35 mouse cellular contexts compared by ENCODE assay signal in genomic region chr5:104294201-104294600, GRCm38 (mm10). TPM values are rescaled to one million over a fixed set of nuclear protein-coding genes. Genes with fewer than 3 reads are reported as not detected.
A peak's percentile ranks its signal among the peaks of the same experiment; 100 is the strongest.
DNase-seq lines count a peak whose midpoint lies in the region; ATAC-seq lines count a peak whose summit lies in the region.
"Had no signal": no experiment of that assay in that cellular context is flagged by ENCODE, and none has a peak within 500 bp of the region (broad histone marks: within the 10 kb centered on the region; RNA-seq: fewer than 3 reads in every experiment).

No protein-coding gene starts in this region.

- H3K27ac ChIP-seq in embryonic facial prominence, embryonic 10.5 days (replicated peaks) = no peak overlapping the region
- no peak overlapping the region for H3K27ac ChIP-seq in midbrain, embryonic 16.5 days (ENCODE audit: low read length)
- H3K27ac ChIP-seq: embryonic facial prominence, embryonic 12.5 days; forebrain, embryonic 12.5 days; forebrain, embryonic 15.5 days; heart, adult 2 months; hindbrain, embryonic 12.5 days; hindbrain, embryonic 15.5 days had no signal

- peak; percentile 5 for DNase-seq in 3T3-L1 (ENCODE audit: low read depth, low spot score)
- peak; percentile 60 for DNase-seq in embryo, embryonic 10.5 days (ENCODE audit: low spot score)
- DNase-seq in embryonic facial prominence, embryonic 10.5 days (ENCODE audit: low spot score) = peak; percentile 58
- peak; percentile 33 for DNase-seq in forelimb bud, embryonic 11.5 days (ENCODE audit: low read depth, low spot score)
- no peak for DNase-seq in left cerebral cortex, adult 9 months (ENCODE audit: low spot score in 2 of 2)
- no peak for DNase-seq in heart, adult 8-10 months (ENCODE audit: low spot score)
- DNase-seq: adrenal gland, adult 2 months; adrenal gland, postnatal 14 days; cerebellum, adult 11 months; cerebellum, adult 2 months; cerebellum, adult 9-11 months; cerebellum, postnatal 25 days; gastrocnemius, postnatal 10 days; gastrocnemius, postnatal 36 days; heart, adult 2 months had no signal

- H3K36me3 ChIP-seq in embryonic facial prominence, embryonic 10.5 days (replicated peaks) = no peaks in the 10 kb centered on the region
- H3K36me3 ChIP-seq in midbrain, embryonic 16.5 days (ENCODE audit: control insufficient read depth, insufficient read depth, low read length) = no peaks in the 10 kb centered on the region
- H3K36me3 ChIP-seq: embryonic facial prominence, embryonic 12.5 days; forebrain, embryonic 12.5 days; forebrain, embryonic 15.5 days; hindbrain, embryonic 12.5 days; hindbrain, embryonic 15.5 days had no signal

- no peaks in the 10 kb centered on the region for H3K27me3 ChIP-seq in embryonic facial prominence, embryonic 10.5 days (replicated peaks; ENCODE audit: low read depth, poor library complexity, severe bottlenecking)
- H3K27me3 ChIP-seq in midbrain, embryonic 16.5 days (ENCODE audit: control insufficient read depth, insufficient read depth, low read depth, low read length) = no peaks in the 10 kb centered on the region
- H3K27me3 ChIP-seq: embryonic facial prominence, embryonic 12.5 days; forebrain, embryonic 12.5 days; forebrain, embryonic 15.5 days; hindbrain, embryonic 12.5 days; hindbrain, embryonic 15.5 days had no signal

- no peak overlapping the region for H3K9ac ChIP-seq in midbrain, embryonic 16.5 days (ENCODE audit: low read depth, low read length)
- H3K9ac ChIP-seq: embryonic facial prominence, embryonic 12.5 days; forebrain, embryonic 12.5 days; forebrain, embryonic 15.5 days; hindbrain, embryonic 12.5 days; hindbrain, embryonic 15.5 days had no signal

- H3K4me3 ChIP-seq in embryonic facial prominence, embryonic 10.5 days = no peak overlapping the region
- no peak overlapping the region for H3K4me3 ChIP-seq in midbrain, embryonic 16.5 days (ENCODE audit: low read depth, low read length)
- H3K4me3 ChIP-seq: embryonic facial prominence, embryonic 12.5 days; erythroblast, embryonic 14.5 days; forebrain, embryonic 12.5 days; forebrain, embryonic 15.5 days; heart, adult 2 months; hindbrain, embryonic 12.5 days; hindbrain, embryonic 15.5 days had no signal

- H3K4me2 ChIP-seq in midbrain, embryonic 16.5 days (ENCODE audit: low read length) = no peak overlapping the region
- H3K4me2 ChIP-seq: embryonic facial prominence, embryonic 12.5 days; forebrain, embryonic 12.5 days; forebrain, embryonic 15.5 days; heart, embryonic 11.5 days; hindbrain, embryonic 12.5 days; hindbrain, embryonic 15.5 days had no signal

- peaks cover 6% of the 10 kb centered on the region for H3K4me1 ChIP-seq in embryonic facial prominence, embryonic 10.5 days
- no peaks in the 10 kb centered on the region for H3K4me1 ChIP-seq in midbrain, embryonic 16.5 days (ENCODE audit: control insufficient read depth, insufficient read depth, low read length)
- H3K4me1 ChIP-seq: hindbrain, embryonic 12.5 days; hindbrain, embryonic 15.5 days had no signal

- no peaks in the 10 kb centered on the region for H3K9me3 ChIP-seq in embryonic facial prominence, embryonic 10.5 days
- H3K9me3 ChIP-seq in midbrain, embryonic 16.5 days (replicated peaks; ENCODE audit: control insufficient read depth, low read length, poor library complexity, severe bottlenecking) = no peaks in the 10 kb centered on the region
- H3K9me3 ChIP-seq: embryonic facial prominence, embryonic 12.5 days; forebrain, embryonic 12.5 days; forebrain, embryonic 15.5 days; hindbrain, embryonic 15.5 days had no signal

- ATAC-seq in midbrain, embryonic 16.5 days = no peak
- ATAC-seq: CD4-positive, CD25-positive, alpha-beta regulatory T cell, adult 4 months; forebrain, embryonic 15.5 days had no signal

- WGBS in embryonic facial prominence, embryonic 10.5 days = 44% methylated on average over 6 of the region's 6 CpGs
- WGBS in midbrain, embryonic 16.5 days = 79% methylated on average over 6 of the region's 6 CpGs

RNA-seq across cellular contexts. Expression of gene Ibsp, which starts 4.8 kb away (rescaled TPM):
- polyA plus RNA-seq in embryonic facial prominence, embryonic 10.5 days (2016; fragmentation: Nextera tagmentation; extraction: Ambion mirVana) = 0.20 and 0.28 TPM in 2 replicates
- polyA plus RNA-seq in midbrain, embryonic 16.5 days (2015; fragmentation: Nextera tagmentation; extraction: Ambion mirVana) = 1.0 and 9.2 TPM in 2 replicates
- not detected for total RNA-seq in heart, adult 8-10 months (2022)
- total RNA-seq: adrenal gland, postnatal 14 days; common myeloid progenitor, adult 5-6 weeks; gastrocnemius, adult 18-20 months; gastrocnemius, postnatal 36 days; heart, adult 2 months; heart, postnatal 25 days; MEL had no signal
- polyA plus RNA-seq: adrenal gland, adult 2 months; C2C12; CD4-positive, CD25-positive, alpha-beta regulatory T cell, adult 4 months; erythroblast, embryonic 14.5 days; forebrain, embryonic 12.5 days; heart, embryonic 11.5 days; heart, embryonic 14.5 days; heart, postnatal 0 days; hindbrain, embryonic 12.5 days had no signal

RNA-seq across cellular contexts. Expression of gene Mepe, which starts 30.9 kb away (rescaled TPM):
- not detected in 2 replicates for polyA plus RNA-seq in embryonic facial prominence, embryonic 10.5 days (2016; fragmentation: Nextera tagmentation; extraction: Ambion mirVana)
- polyA plus RNA-seq in midbrain, embryonic 16.5 days (2015; fragmentation: Nextera tagmentation; extraction: Ambion mirVana) = not detected in 2 replicates
- total RNA-seq in heart, adult 8-10 months (2022) = not detected
- total RNA-seq: adrenal gland, adult 2 months; adrenal gland, postnatal 14 days; adrenal gland, postnatal 4 days; common myeloid progenitor, adult 5-6 weeks; gastrocnemius, adult 18-20 months; gastrocnemius, postnatal 36 days; granulocyte monocyte progenitor cell, adult 5-6 weeks; heart, adult 2 months; heart, postnatal 25 days; hematopoietic stem cell, adult 5-6 weeks; MEL had no signal
- polyA plus RNA-seq: adrenal gland, adult 2 months; C2C12; CD4-positive, CD25-positive, alpha-beta regulatory T cell, adult 4 months; cerebellum, adult 2 months; embryonic facial prominence, embryonic 12.5 days; erythroblast, embryonic 14.5 days; forebrain, embryonic 12.5 days; forebrain, embryonic 15.5 days; heart, adult 2 months; heart, embryonic 11.5 days; heart, embryonic 14.5 days; heart, postnatal 0 days; hindbrain, embryonic 12.5 days; hindbrain, embryonic 15.5 days; intestine, embryonic 14.5 days had no signal

Comparison
In these comparisons a context has a peak if more than half of its experiments do, and no peak if none do; other contexts are left out.
1. DNase-seq: peak in 3T3-L1 (single experiment), embryo, embryonic 10.5 days (single experiment), embryonic facial prominence, embryonic 10.5 days (single experiment) and forelimb bud, embryonic 11.5 days (single experiment); none in left cerebral cortex, adult 9 months (0 of 2) and heart, adult 8-10 months (single experiment).